Mouse (Mus musculus) mesoderm, embryonic 11.5 days (tissue): Measurements from ENCODE around the gene Kdm7a.

Experiments
- DNase-seq: peaks from one replicate; pipeline ENCODE4 v3.0.0-alpha.2; 2012; ENCODE audit warnings: low read depth, low spot score

Kdm7a gene

GRCm38 (mm10) chr6:39205650-39206580 lies 674 bp downstream of the Kdm7a start:
- DNase-seq: peak; percentile 30

GRCm38 (mm10) chr6:39205064-39205649 lies 1.4 kb downstream of the Kdm7a start:
- peak; percentile 88 for DNase-seq

- no peak for DNase-seq
Observed at GRCm38 (mm10) chr6:39204444-39204843, 2.1 kb downstream of the Kdm7a start.

- DNase-seq: no peak
Observed at GRCm38 (mm10) chr6:39203236-39203635, 3.4 kb downstream of the Kdm7a start.

- DNase-seq: no peak
Observed at GRCm38 (mm10) chr6:39193006-39193405, 13.6 kb downstream of the Kdm7a start.

- no peak for DNase-seq
Observed at GRCm38 (mm10) chr6:39191518-39191917, 15.1 kb downstream of the Kdm7a start.

- peak; percentile 28 for DNase-seq
Observed at GRCm38 (mm10) chr6:39187227-39187626, 19.4 kb downstream of the Kdm7a start.

- DNase-seq: no peak
Observed at GRCm38 (mm10) chr6:39169089-39169488, 37.5 kb downstream of the Kdm7a start.

GRCm38 (mm10) chr6:39164891-39165290 lies 41.7 kb downstream of the Kdm7a start:
- no peak for DNase-seq

- DNase-seq: no peak
Observed at GRCm38 (mm10) chr6:39161975-39162374, 44.6 kb downstream of the Kdm7a start.

GRCm38 (mm10) chr6:39146041-39146440 lies 60.5 kb downstream of the Kdm7a start:
- DNase-seq: peak; percentile 19

GRCm38 (mm10) chr6:39132556-39132955 lies 74.0 kb downstream of the Kdm7a start:
- no peak for DNase-seq

- DNase-seq: no peak
Observed at GRCm38 (mm10) chr6:39131480-39131879, 75.1 kb downstream of the Kdm7a start.

GRCm38 (mm10) chr6:39124719-39125118 lies 81.9 kb downstream of the Kdm7a start:
- no peak for DNase-seq

- no peak for DNase-seq
Observed at GRCm38 (mm10) chr6:39120685-39121084, 85.9 kb downstream of the Kdm7a start.

GRCm38 (mm10) chr6:39118456-39118881 lies 88.1 kb downstream of the Kdm7a start:
- DNase-seq: no peak

- DNase-seq: peak; percentile 71
Observed at GRCm38 (mm10) chr6:39117584-39118455, 88.8 kb downstream of the Kdm7a start, which contains the start of gene Parp12. Gene Parp12, minus strand, starts transcription at chr6:39118349.

- DNase-seq: no peak
Observed at GRCm38 (mm10) chr6:39115438-39115837, 91.2 kb downstream of the Kdm7a start.

- no peak for DNase-seq
Observed at GRCm38 (mm10) chr6:39113141-39113540, 93.4 kb downstream of the Kdm7a start.

- no peak for DNase-seq
Observed at GRCm38 (mm10) chr6:39112701-39113100, 93.9 kb downstream of the Kdm7a start.

GRCm38 (mm10) chr6:39106812-39107211 lies 99.8 kb downstream of the Kdm7a start:
- DNase-seq: no peak

GRCm38 (mm10) chr6:39104631-39105030 lies 102.0 kb downstream of the Kdm7a start:
- DNase-seq: no peak
